Mouse (Mus musculus): ENCODE data around the gene Rbp3.

Rbp3 gene

GRCm38 (mm10) chr14:33953761-33954160, at the start of gene Rbp3:
Gene Rbp3, plus strand, starts transcription at chr14:33954003.
- DNase-seq = no peak

GRCm38 (mm10) chr14:33904851-33905250, 49.0 kb upstream of the Rbp3 start:
- DNase-seq = no peak

GRCm38 (mm10) chr14:33913727-33914126, 40.1 kb upstream of the Rbp3 start:
- peak; percentile 35 for DNase-seq

DNA sequence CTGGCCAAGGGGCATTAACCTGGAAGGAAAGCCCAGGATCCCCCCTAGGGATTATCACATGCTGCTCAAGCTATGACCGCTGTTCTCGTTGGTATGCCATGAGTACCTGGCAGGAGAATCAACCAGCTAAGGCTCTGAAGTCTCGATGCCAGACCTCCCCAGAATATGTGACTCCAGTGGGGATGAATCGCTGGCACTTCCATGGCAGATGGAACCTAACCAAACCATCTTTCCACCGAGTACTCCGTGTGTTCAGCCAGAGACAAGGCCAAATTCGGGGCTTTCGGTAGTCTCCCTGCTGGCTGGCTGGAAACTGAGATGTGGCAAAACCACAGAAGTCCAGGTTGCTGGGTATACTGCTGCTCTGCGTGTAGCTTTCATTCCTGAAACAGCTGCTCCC, 39.6 kb upstream of the Rbp3 start:
- no peak for DNase-seq

DNA sequence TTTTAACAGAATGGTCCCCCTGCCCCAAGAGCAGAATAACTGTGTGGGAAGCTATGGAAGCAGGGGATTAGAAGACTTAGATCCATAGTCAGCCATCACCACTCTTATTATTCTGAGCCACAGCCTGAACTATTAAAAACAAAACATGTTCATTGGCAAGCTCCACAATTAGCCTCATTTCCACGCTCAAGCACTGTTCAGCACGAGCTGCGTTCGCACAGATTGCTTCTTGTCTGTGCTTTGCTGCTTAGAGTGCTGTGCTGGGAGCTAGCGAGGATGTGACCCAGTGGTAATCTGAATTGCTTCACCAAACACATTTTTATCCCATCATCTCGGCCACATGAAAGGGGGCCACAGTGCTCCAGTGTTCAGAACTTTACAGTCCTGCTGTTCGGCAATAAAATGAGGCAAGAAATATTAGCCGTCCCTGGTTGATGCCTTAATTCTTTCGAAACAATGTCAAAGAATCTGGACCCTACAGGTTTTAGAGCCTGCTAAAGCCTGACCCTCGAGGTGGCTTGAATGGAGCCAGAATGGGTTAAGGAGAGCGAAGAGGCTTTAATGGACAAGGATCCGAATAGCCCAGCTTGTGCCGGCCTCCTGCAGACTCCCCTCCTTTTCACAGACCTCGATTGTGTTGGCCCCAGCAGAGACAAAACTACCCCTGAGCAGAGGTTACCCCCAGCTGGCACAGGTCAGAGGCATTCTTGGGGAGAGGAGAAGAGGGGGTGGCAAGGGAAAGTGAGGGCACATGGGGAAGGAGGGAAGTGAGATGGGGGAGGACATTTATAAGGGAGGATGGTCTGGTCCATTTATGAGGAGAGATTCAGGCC, 32.9 kb upstream of the Rbp3 start:
- peak; percentile 74 for DNase-seq

DNA sequence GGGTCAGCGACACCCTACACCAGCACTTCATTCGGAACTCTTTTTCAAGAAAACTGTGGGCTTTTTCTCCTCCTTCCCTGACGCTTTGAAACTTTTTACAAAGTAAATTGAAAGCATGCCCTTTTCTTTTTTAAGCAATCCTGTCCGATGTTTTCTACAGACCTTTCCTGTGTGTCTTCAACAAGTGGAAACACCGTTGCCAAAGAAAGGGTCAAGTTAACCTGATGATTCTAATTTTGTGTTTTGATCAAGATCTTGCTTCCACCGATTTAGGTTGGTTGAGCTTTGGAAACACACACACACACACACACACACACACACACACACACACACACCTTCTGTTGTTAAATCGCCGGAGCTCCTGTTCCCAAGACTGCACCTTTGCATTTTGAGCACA, 31.0 kb upstream of the Rbp3 start:
- no peak for DNase-seq

DNA sequence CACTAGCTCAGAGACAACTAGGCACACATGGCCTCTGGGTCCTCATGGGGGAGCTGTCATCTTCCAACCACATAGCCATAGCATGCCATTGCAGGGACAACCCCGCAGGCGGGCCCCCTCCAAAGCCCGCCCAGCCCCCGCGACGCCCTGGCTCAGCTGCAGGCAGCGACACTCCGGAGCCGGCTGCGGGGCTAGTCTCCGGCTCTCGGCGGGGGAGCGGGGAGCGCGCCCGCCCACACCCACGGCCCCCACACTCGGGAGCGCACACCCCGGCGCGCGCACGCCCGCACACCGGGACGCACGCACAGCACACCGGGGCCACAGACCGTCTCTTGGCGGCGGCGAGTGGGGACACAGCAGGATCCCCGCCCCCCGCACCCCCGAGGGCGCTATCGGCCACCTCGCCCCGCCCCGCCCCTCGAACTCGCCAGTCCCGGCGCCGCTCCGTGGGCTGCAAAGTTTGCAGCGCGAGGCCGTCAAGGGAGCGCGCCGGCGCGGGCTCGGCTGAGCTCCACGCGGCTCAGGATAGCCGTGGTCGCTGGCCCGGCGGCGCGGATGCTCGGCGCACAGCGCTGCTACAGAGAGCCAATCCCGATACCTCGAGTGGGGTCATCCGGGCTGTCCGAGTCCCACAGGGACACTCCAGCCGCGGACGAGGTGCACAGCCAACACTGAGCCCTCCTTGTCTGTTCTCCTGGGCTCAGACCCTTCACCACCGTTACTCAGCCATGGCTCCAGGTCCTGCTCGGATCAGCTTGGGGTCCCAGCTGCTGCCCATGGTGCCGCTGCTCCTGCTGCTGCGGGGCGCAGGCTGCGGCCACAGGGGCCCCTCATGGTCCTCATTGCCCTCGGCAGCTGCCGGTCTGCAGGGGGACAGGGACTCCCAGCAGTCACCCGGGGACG, 30.4 kb upstream of the Rbp3 start, which contains the start of gene Gdf10:
Gene Gdf10, plus strand, starts transcription at position 420 of the 903 bp plus-strand sequence.
- DNase-seq = peak; percentile 34

GRCm38 (mm10) chr14:33931853-33932252, 21.9 kb upstream of the Rbp3 start:
- DNase-seq = no peak

- DNase-seq = peak; percentile 35
These were observed 20.7 kb upstream of the Rbp3 start for GRCm38 (mm10) chr14:33932935-33933703.

- DNase-seq = peak; percentile 45
These were observed 20.0 kb upstream of the Rbp3 start for GRCm38 (mm10) chr14:33933778-33934317.

GRCm38 (mm10) chr14:33939117-33939516, 14.7 kb upstream of the Rbp3 start:
- no peak for DNase-seq

DNA sequence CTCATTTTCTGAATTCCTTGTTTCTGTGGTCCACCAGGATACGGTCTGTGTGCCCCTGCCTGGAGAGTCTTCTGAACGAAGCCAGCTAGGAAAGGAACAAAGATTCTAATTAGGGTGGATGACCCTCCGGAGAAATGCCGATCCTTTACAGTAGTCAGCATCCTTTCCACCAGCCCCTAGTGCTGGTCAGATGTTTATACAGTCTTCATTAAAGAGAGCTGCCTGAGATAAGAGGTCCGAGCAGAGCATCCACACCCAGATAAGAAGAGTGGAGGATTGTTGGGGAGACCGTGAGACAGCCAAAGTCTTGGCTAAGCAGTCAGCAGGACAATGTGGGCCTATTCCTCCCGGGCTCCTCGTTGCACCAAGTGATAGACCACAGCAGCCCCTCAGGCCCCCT, 13.1 kb upstream of the Rbp3 start, which contains the start of gene Gdf2:
Gene Gdf2, plus strand, starts transcription at position 301 of the 400 bp plus-strand sequence.
- DNase-seq = no peak

GRCm38 (mm10) chr14:33942222-33942621, 11.6 kb upstream of the Rbp3 start:
- no peak for DNase-seq

- no peak for DNase-seq
These were observed 7.7 kb upstream of the Rbp3 start for GRCm38 (mm10) chr14:33946125-33946524.

- no peak for DNase-seq
These were observed 1.4 kb upstream of the Rbp3 start for GRCm38 (mm10) chr14:33952233-33952981.

DNA sequence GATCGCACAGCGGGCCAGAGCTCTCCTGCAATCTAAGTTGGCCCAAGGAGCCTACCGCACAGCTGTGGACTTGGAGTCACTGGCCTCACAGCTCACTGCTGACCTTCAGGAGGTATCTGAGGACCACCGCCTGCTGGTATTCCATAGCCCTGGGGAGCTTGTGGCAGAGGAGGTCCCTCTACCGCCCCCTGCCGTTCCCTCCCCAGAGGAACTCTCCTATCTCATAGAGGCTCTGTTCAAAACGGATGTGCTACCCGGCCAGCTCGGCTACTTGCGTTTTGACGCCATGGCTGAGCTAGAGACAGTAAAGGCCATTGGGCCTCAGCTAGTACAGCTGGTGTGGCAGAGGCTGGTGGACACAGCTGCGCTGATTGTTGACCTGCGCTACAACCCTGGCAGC, 2.3 kb downstream of the Rbp3 start:
- DNase-seq = no peak

- no peak for DNase-seq
These were observed 4.4 kb downstream of the Rbp3 start for GRCm38 (mm10) chr14:33958186-33958585.

DNA sequence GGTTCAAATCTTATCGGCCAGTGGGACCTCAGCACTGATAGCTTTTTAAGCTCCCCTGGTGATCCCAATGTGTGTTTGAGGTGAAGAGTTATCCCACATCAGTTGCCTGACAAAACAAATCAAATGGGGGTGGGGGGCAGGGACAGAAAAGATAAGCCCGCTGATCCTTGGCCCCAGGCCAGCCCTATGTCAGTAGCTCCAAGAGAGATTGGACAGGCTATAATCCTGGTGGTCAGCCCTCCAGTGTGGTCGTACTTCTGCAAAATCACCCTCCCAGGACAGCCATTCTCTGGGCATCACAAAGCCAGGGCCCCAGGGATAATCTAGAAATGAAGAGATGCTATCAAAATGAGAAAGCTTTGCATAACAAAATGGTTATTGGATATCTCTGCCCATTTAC, 5.0 kb downstream of the Rbp3 start:
- DNase-seq = no peak

GRCm38 (mm10) chr14:33959341-33959740, 5.5 kb downstream of the Rbp3 start:
- no peak for DNase-seq

DNA sequence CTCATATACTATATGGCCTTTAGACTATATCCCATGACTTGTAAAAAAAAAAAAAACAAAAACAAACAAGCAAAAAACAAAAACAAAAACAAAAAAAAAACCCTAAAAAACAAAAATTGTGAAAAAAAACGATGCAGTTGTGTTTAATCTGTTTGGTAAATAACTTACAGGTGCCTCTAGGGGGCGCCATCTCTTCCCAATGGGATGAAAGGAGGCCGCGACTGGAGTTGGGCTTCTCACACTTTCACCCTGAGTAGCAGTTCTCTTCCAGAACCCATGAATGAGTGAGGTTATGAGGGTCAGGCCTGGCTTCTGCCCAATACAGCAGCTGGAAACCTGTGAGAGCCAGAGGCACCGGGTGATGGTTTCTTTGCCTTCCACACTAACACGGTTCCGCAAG, 11.9 kb downstream of the Rbp3 start:
- no peak for DNase-seq

- no peak for DNase-seq
These were observed 18.9 kb downstream of the Rbp3 start for GRCm38 (mm10) chr14:33972679-33973078.

- peak; percentile 62 for DNase-seq
These were observed 20.9 kb downstream of the Rbp3 start for GRCm38 (mm10) chr14:33974752-33975151.
